Mouse (Mus musculus) heart, embryonic 16.5 days (tissue): ENCODE measurements around the gene Cdc6. TPM values are rescaled to one million over a fixed set of nuclear protein-coding genes. Genes with fewer than 3 reads are reported as not detected.
A peak's percentile ranks its signal among the peaks of the same experiment; 100 is the strongest.

Experiments used
- ATAC-seq: fragments of 200-750 bp; cut with Nextera tagmentation; replicated peaks from 2 replicates; pipeline ENCODE4 v1.8.0; 2017; ENCODE audit warnings: moderate number of reproducible peaks; ENCODE audit not compliant: insufficient read depth, low FRiP score; ENCODE audit errors: extremely low read depth
- H3K27ac ChIP-seq: fragments of 300-500 bp; sonication (generic); 2 replicates; pipeline ENCODE4 v1.5.1; 2014; ENCODE audit warnings: mild to moderate bottlenecking, low read length, control low read depth, moderate library complexity
- H3K27me3 ChIP-seq: fragments of 300-500 bp; sonication (generic); 2 replicates; pipeline ENCODE4 v1.6.1; 2014; ENCODE audit warnings: low read length, mixed read lengths; ENCODE audit not compliant: control insufficient read depth, insufficient read depth
- H3K36me3 ChIP-seq: fragments of 300-500 bp; sonication (generic); 2 replicates; pipeline ENCODE4 v1.6.1; 2014; ENCODE audit not compliant: control insufficient read depth, insufficient read depth
- H3K4me1 ChIP-seq: fragments of 300-500 bp; sonication (generic); 2 replicates; pipeline ENCODE4 v1.6.1; 2014; ENCODE audit warnings: low read length, mixed read lengths; ENCODE audit not compliant: control insufficient read depth, insufficient read depth
- H3K4me2 ChIP-seq: fragments of 300-500 bp; sonication (generic); 2 replicates; pipeline ENCODE4 v1.6.1; 2014; ENCODE audit warnings: low read depth, mild to moderate bottlenecking, control low read depth, low read length
- H3K4me3 ChIP-seq: fragments of 300-500 bp; sonication (generic); 2 replicates; pipeline ENCODE4 v1.5.1; 2014; ENCODE audit warnings: mild to moderate bottlenecking, control low read depth, low read length
- H3K9ac ChIP-seq: fragments of 300-500 bp; sonication (generic); 2 replicates; pipeline ENCODE4 v1.6.1; 2014; ENCODE audit warnings: low read length, control low read depth
- H3K9me3 ChIP-seq: fragments of 300-500 bp; sonication (generic); replicated peaks from 2 replicates; pipeline ENCODE4 v1.6.1; 2016; ENCODE audit warnings: low read length; ENCODE audit not compliant: control insufficient read depth
- WGBS: fragments of 180-500 bp; shearing (Covaris S2); extraction: QIAGEN DNeasy Blood & Tissue Kit; methylation state at CpG from one replicate; pipeline ENCODE4 v1.1.7; 2014; 5-methylcytosine and 5-hydroxymethylcytosine counted together
- polyA plus RNA-seq: library from polyadenylated mRNA; unstranded; fragments of >200 nt; fragmentation: Nextera tagmentation; extraction: Ambion mirVana; gene quantifications from 2 replicates; pipeline ENCODE4 v1.2.1, GENCODE M21; 2015

Gene Cdc6
- polyA plus RNA-seq, 1 experiment from 2014 or later = 23.0 TPM

GRCm38 (mm10) chr11:98971316-98972031 lies 63.9 kb downstream of the Cdc6 start:
- Histone ChIP-seq H3K36me3 (peaks cover 63% of the 10 kb centered on the region), H3K27me3 (no peaks in the 10 kb centered on the region), H3K27ac (peak overlapping the region; percentile 40; the same call in 1 of the 2 replicates), H3K4me3 (no peak overlapping the region), H3K9me3 (no peaks in the 10 kb centered on the region), H3K9ac (no peak overlapping the region), H3K4me2 (no peak overlapping the region), H3K4me1 (peaks cover 50% of the 10 kb centered on the region)
- ATAC-seq = 0 out of 2 replicates have a peak, but pooled peaks have one; percentile 15
- WGBS = 66% methylated on average over 23 of the region's 23 CpGs

DNA sequence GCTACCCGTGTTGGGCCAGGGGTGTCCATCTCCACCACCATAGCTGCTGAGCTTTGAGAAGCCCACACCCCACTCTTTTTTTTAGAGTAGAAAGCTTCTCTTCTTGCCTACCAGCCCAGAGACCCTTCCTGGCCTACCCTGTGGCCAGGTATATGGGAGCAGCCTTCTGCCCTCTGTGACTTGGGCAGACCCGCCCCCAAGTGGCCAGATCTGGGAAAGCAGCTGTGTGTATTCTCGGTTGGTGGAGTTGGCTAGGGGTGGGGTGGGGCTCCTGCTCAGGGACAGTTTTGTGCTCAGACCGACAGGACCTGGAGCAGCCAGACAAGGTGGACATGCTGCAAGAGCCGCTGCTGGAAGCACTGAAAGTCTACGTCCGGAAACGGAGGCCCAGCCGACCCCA lies 64.6 kb downstream of the Cdc6 start:
- H3K4me3 ChIP-seq = no peak overlapping the region
- no peak overlapping the region for H3K9ac ChIP-seq
- H3K4me2 ChIP-seq = no peak overlapping the region
- 0 out of 2 replicates have a peak, but pooled peaks have one; percentile 28 for ATAC-seq
- H3K36me3 ChIP-seq = peaks cover 58% of the 10 kb centered on the region
- peaks cover 42% of the 10 kb centered on the region for H3K4me1 ChIP-seq
- H3K27ac ChIP-seq = no peak overlapping the region; the same call in 1 of the 2 replicates
- 49% methylated on average over 9 of the region's 9 CpGs for WGBS
- no peaks in the 10 kb centered on the region for H3K9me3 ChIP-seq
- H3K27me3 ChIP-seq = no peaks in the 10 kb centered on the region

DNA sequence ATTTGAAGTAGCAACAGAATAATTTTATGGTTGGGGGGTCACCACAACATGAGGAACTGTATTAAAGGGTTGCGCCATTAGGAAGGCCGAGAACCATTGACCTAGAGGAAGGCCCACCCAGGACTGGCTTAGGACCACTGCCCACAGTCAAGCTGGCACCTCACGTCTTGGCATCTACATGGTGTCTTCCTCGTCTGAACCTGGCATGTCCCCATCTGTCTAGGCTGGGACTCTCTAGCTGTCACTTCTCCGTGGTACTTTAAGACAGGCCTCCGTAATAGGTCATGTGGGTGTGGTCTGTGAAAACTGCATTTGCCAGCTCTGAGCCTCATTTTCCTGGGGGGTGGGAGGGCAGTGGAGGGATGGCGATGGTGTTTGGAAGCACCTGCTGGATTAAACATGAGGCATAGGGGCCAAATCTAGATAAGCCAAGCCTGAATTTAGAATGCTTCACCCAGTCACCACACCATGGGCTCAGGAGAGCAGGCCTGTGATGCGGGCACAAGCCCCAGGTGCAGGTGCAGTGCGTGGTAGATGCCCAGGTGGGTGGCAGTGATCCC lies 65.3 kb downstream of the Cdc6 start:
- Histone ChIP-seq H3K4me3 (no peak overlapping the region), H3K9me3 (no peaks in the 10 kb centered on the region), H3K4me2 (no peak overlapping the region), H3K27ac (no peak overlapping the region), H3K9ac (no peak overlapping the region), H3K4me1 (peaks cover 37% of the 10 kb centered on the region), H3K36me3 (peaks cover 53% of the 10 kb centered on the region), H3K27me3 (no peaks in the 10 kb centered on the region)
- WGBS = 85% methylated on average over 9 of the region's 9 CpGs
- no peak for ATAC-seq

Other genes with a start within 250 kb of the Cdc6 start
- not detected in 2 replicates for gene Gsdma, start 243.4 kb upstream of the Cdc6 start, polyA plus RNA-seq
- gene Psmd3, start 225.2 kb upstream of the Cdc6 start, polyA plus RNA-seq = 166 and 169 TPM in 2 replicates
- gene Csf3, start 206.5 kb upstream of the Cdc6 start, polyA plus RNA-seq = not detected in 2 replicates
- gene Med24, start 178.4 kb upstream of the Cdc6 start, polyA plus RNA-seq = 36.8 and 40.3 TPM in 2 replicates
- 37.5 and 40.2 TPM in 2 replicates for gene Thra, start 167.2 kb upstream of the Cdc6 start, polyA plus RNA-seq
- 7.0 and 8.2 TPM in 2 replicates for gene Nr1d1, start 132.5 kb upstream of the Cdc6 start, polyA plus RNA-seq
- 15.2 and 15.5 TPM in 2 replicates for gene Msl1, start 112.3 kb upstream of the Cdc6 start, polyA plus RNA-seq
- gene Casc3, start 102.9 kb upstream of the Cdc6 start, polyA plus RNA-seq = 23.4 and 24.0 TPM in 2 replicates
- gene Rapgefl1, start 71.0 kb upstream of the Cdc6 start, polyA plus RNA-seq = 1.0 and 1.1 TPM in 2 replicates
- gene Wipf2, start 44.2 kb upstream of the Cdc6 start, polyA plus RNA-seq = 3.1 and 3.4 TPM in 2 replicates
- gene Rara, start 20.0 kb downstream of the Cdc6 start, polyA plus RNA-seq = 28.2 and 28.6 TPM in 2 replicates
- 4.1 and 4.5 TPM in 2 replicates for gene Gjd3, start 75.2 kb downstream of the Cdc6 start, polyA plus RNA-seq
- gene Top2a, start 116.4 kb downstream of the Cdc6 start, polyA plus RNA-seq = 162 and 179 TPM in 2 replicates
- gene Igfbp4, start 133.4 kb downstream of the Cdc6 start, polyA plus RNA-seq = 377 and 385 TPM in 2 replicates
- gene Tns4, start 181.5 kb downstream of the Cdc6 start, polyA plus RNA-seq = 0.06 and 0.71 TPM in 2 replicates
- gene Ccr7, start 247.3 kb downstream of the Cdc6 start, polyA plus RNA-seq = 0.69 and 1.5 TPM in 2 replicates